Mouse (Mus musculus) bone marrow, adult 2 months (tissue): ENCODE data around the gene Wnk2.

Experiments
- CTCF ChIP-seq: fragments of 200-500 bp; IDR thresholded peaks from 2 replicates; pipeline ENCODE4 v1.5.1; 2011; ENCODE audit warnings: low read length, control low read depth; ENCODE audit not compliant: control insufficient read depth, insufficient read depth
- POLR2A ChIP-seq: fragments of 200-500 bp; IDR thresholded peaks from 2 replicates; pipeline ENCODE4 v1.6.1; 2011; ENCODE audit warnings: low read depth, mild to moderate bottlenecking, control low read depth, low read length, borderline replicate concordance; ENCODE audit not compliant: control insufficient read depth

DNA sequence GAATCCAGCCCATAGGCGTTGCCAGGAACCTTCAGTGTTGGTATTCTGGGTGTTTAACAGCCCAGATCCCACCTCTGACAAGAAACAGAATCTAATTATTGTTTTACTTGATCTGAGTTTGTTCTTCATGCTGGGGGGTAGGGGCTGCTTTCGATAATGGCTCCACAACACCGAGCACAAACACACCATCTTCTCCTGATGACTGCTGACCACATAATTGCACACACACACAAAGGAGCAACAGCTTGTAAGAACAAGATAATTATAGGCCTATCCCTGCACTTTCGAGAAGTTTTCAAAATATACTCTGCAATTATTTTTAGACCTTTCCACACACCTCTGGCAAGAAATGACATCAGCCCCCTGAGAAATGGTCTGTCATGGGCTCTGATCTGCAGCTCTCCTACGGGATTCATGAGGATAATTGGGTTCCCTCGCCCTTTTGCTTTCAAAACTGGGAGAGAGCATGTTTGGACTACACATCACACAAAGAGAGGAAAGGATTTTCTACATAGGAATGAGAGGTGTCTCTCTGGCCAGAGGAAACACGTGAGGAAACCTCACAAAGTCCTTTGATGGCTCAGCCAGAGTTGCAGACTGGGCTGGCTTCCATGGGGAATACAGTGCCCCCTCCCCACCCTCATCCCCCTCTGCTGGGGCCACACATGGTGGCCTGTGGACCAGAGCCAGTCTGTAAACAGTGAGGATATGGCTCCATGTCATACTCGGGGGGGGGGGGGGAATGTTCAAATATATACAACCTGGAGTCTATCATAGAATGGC lies 118.9 kb downstream of the Wnk2 start:
- TF ChIP-seq POLR2A: no peak
- no peak for TF ChIP-seq CTCF
